Mouse (Mus musculus): ENCODE results near the gene Tma16.

DNA sequence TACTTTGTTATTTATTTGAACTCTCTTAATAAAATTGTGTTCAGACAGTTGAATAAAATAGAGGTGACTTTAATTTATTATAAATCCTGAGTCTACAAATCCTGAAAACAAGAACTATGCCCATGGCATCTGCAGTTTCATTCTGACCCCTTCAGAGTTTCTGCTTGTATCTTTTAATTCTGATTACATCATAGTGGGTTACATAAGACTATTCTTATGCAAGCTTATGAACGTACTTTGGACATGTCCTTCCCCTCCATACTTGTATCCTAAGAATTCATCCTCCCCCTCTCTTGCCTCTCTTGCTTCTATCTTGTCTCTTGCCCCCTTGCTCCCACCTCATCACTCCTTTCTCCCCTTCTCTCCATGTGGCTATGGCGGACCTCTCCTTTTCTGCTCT lies 32.8 kb upstream of the Tma16 start:
- TF ChIP-seq CTCF (IDR thresholded peaks at IDR 0.05; ENCODE audit: insufficient read depth, low read depth, low read length) = no peak
- no peak for TF ChIP-seq POLR2A (IDR thresholded peaks at IDR 0.05; ENCODE audit: insufficient read depth, low read depth, low read length)
